Mouse (Mus musculus): Measurements from ENCODE around the gene Prss45. TPM values are rescaled to one million over a fixed set of nuclear protein-coding genes. Genes with fewer than 3 reads are reported as not detected.

The Prss45 gene
- total RNA-seq, 2 experiments from 2014 or later = not detected

GRCm38 (mm10) chr9:110856920-110857319 lies 22.5 kb downstream of the Prss45 start:
- ATAC-seq (ENCODE audit: poor library complexity, severe bottlenecking) = peak; percentile 71

GRCm38 (mm10) chr9:110857781-110858472 lies 23.5 kb downstream of the Prss45 start, which contains the start of gene Prss50:
Prss50 (plus strand) TSS chr9:110857967.
- 0 out of 2 replicates have a peak, but pooled peaks have one; percentile 43 for ATAC-seq (ENCODE audit: poor library complexity, severe bottlenecking)

- ATAC-seq (ENCODE audit: poor library complexity, severe bottlenecking) = no peak
These were observed 24.1 kb downstream of the Prss45 start for GRCm38 (mm10) chr9:110858523-110858922.

- no peak for ATAC-seq (ENCODE audit: poor library complexity, severe bottlenecking)
These were observed 24.7 kb downstream of the Prss45 start for GRCm38 (mm10) chr9:110858967-110859596.

GRCm38 (mm10) chr9:110871030-110871429 lies 36.6 kb downstream of the Prss45 start:
- peak; percentile 72 for ATAC-seq (ENCODE audit: poor library complexity, severe bottlenecking)

- no peak for ATAC-seq (ENCODE audit: poor library complexity, severe bottlenecking)
These were observed 39.6 kb downstream of the Prss45 start for GRCm38 (mm10) chr9:110873681-110874659.

- no peak for ATAC-seq (ENCODE audit: poor library complexity, severe bottlenecking)
These were observed 40.3 kb downstream of the Prss45 start for GRCm38 (mm10) chr9:110874660-110875191.

GRCm38 (mm10) chr9:110875288-110875695 lies 40.9 kb downstream of the Prss45 start:
- no peak for ATAC-seq (ENCODE audit: poor library complexity, severe bottlenecking)

- ATAC-seq (ENCODE audit: poor library complexity, severe bottlenecking) = peak; percentile 59; the same call in 1 of the 2 replicates
These were observed 43.0 kb downstream of the Prss45 start for GRCm38 (mm10) chr9:110877353-110877752.

GRCm38 (mm10) chr9:110877888-110878287 lies 43.5 kb downstream of the Prss45 start:
- ATAC-seq (ENCODE audit: poor library complexity, severe bottlenecking) = no peak

- ATAC-seq (ENCODE audit: poor library complexity, severe bottlenecking) = no peak
These were observed 45.0 kb downstream of the Prss45 start, which contains the start of gene Als2cl for GRCm38 (mm10) chr9:110879191-110879920. Als2cl (plus strand) TSS chr9:110879870.

- peak; percentile 34; the same call in 1 of the 2 replicates for ATAC-seq (ENCODE audit: poor library complexity, severe bottlenecking)
These were observed 45.7 kb downstream of the Prss45 start, which contains the start of gene Tmie for GRCm38 (mm10) chr9:110879998-110880561. Tmie (minus strand) TSS chr9:110880113.

- no peak for ATAC-seq (ENCODE audit: poor library complexity, severe bottlenecking)
These were observed 46.4 kb downstream of the Prss45 start for GRCm38 (mm10) chr9:110880772-110881171.

GRCm38 (mm10) chr9:110881953-110882352 lies 47.6 kb downstream of the Prss45 start:
- ATAC-seq (ENCODE audit: poor library complexity, severe bottlenecking) = no peak

GRCm38 (mm10) chr9:110887388-110888303 lies 53.3 kb downstream of the Prss45 start:
- ATAC-seq (ENCODE audit: poor library complexity, severe bottlenecking) = peak; percentile 34; the same call in 1 of the 2 replicates

GRCm38 (mm10) chr9:110888935-110889334 lies 54.5 kb downstream of the Prss45 start:
- ATAC-seq (ENCODE audit: poor library complexity, severe bottlenecking) = no peak

- ATAC-seq (ENCODE audit: poor library complexity, severe bottlenecking) = no peak
These were observed 55.8 kb downstream of the Prss45 start for GRCm38 (mm10) chr9:110890026-110890783.
